Mouse (Mus musculus) gonadal fat pad, adult 2 months (tissue): ENCODE measurements around the gene Aqp9. TPM values are rescaled to one million over a fixed set of nuclear protein-coding genes. Genes with fewer than 3 reads are reported as not detected.

Experiments used
- DNase-seq: peaks from one replicate; pipeline ENCODE4 v3.0.0-alpha.2; 2012; ENCODE audit warnings: low read depth
- polyA plus RNA-seq: library from polyadenylated mRNA; depleted of rRNA; stranded (reverse); fragments of >200 nt; gene quantifications from 2 replicates; pipeline ENCODE4 v1.2.3, GENCODE M21; 2012; rRNA removed

Aqp9 gene
- polyA plus RNA-seq = 32.0 and 34.3 TPM in 2 replicates

DNA sequence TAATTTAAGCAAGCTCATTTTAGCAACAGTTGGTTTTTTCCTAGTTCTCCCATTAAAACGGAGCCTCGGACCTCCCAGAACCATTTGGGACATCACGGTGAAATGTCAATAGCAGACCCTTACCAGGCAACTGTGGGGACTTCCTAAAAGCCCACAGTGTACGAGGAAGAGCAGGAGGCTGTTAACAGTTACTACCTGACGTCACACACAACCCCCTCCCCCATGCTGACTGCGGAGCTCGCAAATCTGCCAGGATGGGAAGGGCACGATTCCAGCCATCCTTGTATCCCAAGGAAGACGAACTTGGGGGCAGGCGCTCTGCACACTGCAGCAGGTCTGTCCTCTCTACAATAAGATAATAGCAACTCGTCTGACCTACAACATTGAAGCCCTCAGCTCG lies at the start of gene Aqp9:
Gene Aqp9, minus strand, starts transcription at position 172 of the 400 bp plus-strand sequence.
- DNase-seq = no peak

- DNase-seq = no peak
Observed at GRCm38 (mm10) chr9:71217793-71218095, 49.3 kb upstream of the Aqp9 start.

- no peak for DNase-seq
Observed at GRCm38 (mm10) chr9:71216996-71217792, 48.7 kb upstream of the Aqp9 start.

- DNase-seq = no peak
Observed at GRCm38 (mm10) chr9:71216036-71216995, 47.8 kb upstream of the Aqp9 start.

DNA sequence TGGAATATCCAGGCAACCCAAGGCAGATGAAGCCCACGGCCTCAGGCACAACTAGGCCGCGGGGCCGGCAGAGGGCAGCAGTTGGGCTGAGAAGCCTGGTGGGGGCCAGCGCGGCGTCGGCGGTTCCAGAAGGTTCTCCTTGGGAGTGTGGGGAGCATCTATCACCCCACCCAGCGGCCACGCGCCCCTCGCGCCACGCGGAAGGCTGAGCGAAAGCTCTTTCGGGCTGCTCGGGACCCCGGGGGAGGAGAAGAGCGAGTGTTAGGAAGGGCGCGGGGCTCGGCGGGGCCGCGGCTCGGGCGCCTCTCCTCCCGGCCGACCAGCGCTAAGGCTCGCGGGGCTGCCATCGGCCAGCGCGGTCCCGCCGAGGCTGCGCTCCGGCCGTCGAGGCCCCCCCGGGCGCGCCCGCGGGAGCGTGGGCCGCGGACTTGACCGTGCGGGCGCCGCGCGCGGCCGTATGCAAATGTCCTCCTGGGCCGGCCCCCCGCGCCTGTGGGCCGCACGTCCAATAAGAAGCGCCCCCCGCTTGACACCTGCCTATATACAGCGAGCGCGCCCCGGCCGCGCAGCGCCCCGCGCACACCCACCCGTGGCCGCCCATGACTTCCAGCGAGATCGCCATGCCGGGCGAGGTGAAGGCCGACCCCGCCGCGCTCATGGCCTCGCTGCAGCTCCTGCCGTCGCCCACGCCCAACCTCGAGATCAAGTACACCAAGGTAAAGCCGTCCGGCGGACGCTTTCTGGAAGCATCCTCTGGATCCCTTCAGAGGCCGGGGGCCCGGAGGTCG lies 47.0 kb upstream of the Aqp9 start, which contains the start of gene Aldh1a2:
Gene Aldh1a2, plus strand, starts transcription at position 542 of the 788 bp plus-strand sequence.
- DNase-seq = no peak

DNA sequence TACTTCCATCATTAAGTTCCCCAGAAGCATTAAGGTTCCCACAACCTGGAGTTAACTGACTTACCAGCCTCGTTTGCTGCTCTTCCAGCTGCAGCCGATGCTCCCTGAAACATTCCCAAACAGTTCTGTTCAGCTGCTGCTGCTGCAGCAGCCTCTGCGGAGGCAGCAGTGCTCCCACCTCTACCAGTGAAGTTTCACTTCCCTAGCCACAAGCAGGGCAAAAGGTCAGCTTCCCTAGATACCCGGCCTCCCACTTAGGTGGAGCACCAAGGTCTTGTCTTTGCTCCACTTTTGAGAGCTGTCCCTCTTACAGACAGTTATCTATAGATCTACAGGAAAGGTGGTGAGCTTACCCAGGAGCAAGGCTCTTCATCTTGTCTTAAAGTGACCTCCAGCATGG lies 45.2 kb upstream of the Aqp9 start:
- DNase-seq = no peak

- DNase-seq = no peak
Observed at GRCm38 (mm10) chr9:71210870-71211269, 42.4 kb upstream of the Aqp9 start.

- no peak for DNase-seq
Observed at GRCm38 (mm10) chr9:71209299-71209698, 40.8 kb upstream of the Aqp9 start.

DNA sequence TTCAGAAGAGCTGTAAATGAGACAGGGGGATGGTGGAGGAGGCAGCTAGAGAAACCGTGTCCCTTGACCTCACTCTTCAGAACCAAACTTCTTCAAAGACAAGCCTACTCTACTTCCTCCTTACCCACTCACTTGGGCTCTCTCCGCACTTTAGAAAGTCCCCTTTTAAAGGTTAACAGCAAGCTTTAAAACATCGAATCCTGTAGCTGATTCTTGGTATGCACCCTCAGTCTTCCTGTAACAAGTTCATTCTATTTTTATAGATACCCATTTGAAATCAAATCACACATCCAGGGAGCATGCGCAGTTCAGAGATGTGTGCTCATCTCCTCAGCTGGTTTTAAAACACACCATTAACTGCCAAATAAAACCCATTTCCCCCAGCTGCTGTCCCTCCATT lies 33.8 kb upstream of the Aqp9 start:
- DNase-seq = no peak

GRCm38 (mm10) chr9:71198826-71199225 lies 30.3 kb upstream of the Aqp9 start:
- no peak for DNase-seq

GRCm38 (mm10) chr9:71188647-71189415 lies 20.3 kb upstream of the Aqp9 start:
- no peak for DNase-seq

DNA sequence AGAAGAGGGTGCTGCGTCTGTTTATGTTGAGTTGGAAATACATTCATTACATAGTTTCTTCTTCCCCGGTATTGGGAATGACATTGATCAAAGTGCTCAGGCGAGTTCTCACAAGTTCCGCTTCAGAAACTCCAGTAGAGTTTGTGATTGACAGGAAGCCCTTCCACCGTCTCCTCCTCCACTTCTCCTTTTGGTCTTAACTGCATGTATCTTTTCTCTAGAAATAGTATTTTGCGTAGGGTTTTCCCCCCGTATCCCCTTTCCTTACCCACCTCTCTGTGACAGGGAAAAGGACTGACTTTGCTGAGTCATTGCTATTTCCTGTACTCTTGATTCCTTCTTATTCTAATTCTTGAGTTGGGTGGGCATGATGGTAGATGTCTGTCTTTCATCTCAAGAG lies 18.9 kb upstream of the Aqp9 start:
- no peak for DNase-seq

- no peak for DNase-seq
Observed at GRCm38 (mm10) chr9:71185823-71186222, 17.3 kb upstream of the Aqp9 start.

GRCm38 (mm10) chr9:71185285-71185684 lies 16.8 kb upstream of the Aqp9 start:
- DNase-seq = no peak

DNA sequence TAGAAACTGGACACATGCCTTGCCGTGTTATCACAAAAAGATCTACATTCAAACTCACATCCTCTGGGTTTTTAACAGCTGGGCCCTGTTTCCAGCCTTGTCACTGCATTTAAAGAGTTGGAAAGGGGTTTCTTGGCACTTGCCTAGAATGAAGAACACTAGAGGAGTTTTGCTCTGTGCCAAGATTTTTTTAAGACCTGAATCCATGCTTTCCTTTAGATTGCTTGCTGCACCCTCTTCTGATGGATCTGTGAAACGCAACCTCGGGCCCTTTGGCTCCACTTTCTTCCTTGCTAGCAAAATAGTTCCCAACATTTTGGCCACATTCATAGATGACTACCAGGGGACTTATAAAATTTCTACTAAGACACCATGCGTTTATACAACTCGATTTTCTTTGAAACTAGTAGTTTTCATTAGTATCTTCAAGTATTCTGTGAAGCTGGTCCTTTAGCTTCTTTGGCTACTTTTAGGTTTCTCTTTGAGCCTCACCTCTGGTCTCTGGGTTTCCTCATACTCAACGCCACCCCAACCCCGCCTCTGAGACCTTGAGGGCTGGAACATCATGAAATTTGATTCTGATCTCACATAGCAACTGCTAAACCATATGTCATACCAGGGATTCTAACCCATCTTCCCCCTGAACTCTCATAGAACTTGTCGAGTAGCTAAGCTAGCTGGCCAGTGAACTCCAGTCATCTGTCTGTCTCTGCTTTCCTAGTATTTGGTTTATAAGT lies 11.7 kb upstream of the Aqp9 start:
- no peak for DNase-seq

GRCm38 (mm10) chr9:71179276-71179896 lies 10.9 kb upstream of the Aqp9 start:
- no peak for DNase-seq

GRCm38 (mm10) chr9:71175686-71176085 lies 7.2 kb upstream of the Aqp9 start:
- no peak for DNase-seq

- DNase-seq = no peak
Observed at GRCm38 (mm10) chr9:71174316-71174975, 6.0 kb upstream of the Aqp9 start.

- no peak for DNase-seq
Observed at GRCm38 (mm10) chr9:71173533-71173932, 5.1 kb upstream of the Aqp9 start.
